ENCODE assay signal across 8 mouse cellular contexts in genomic region chr5:21055820-21056531, GRCm38 (mm10). TPM values are rescaled to one million over a fixed set of nuclear protein-coding genes. Genes with fewer than 3 reads are reported as not detected.
DNase-seq lines count a peak whose midpoint lies in the region; ATAC-seq lines count a peak whose summit lies in the region.

Ptpn12 (minus strand) TSS chr5:21055911.

- WGBS in forebrain, embryonic 11.5 days = under 1% methylated on average over 54 of the region's 73 CpGs
- WGBS in heart, embryonic 16.5 days = 1% methylated on average over 60 of the region's 73 CpGs
- WGBS in liver, embryonic 15.5 days (ENCODE audit: insufficient replicate concordance) = under 1% methylated on average over 65 of the region's 73 CpGs
- WGBS in neural tube, embryonic 12.5 days = under 1% methylated on average over 56 of the region's 73 CpGs

- H3K36me3 ChIP-seq in forebrain, embryonic 11.5 days (ENCODE audit: control insufficient read depth, insufficient read depth, low read length) = no peaks in the 10 kb centered on the region
- no peaks in the 10 kb centered on the region for H3K36me3 ChIP-seq in heart, embryonic 16.5 days (ENCODE audit: control insufficient read depth, insufficient read depth)
- no peaks in the 10 kb centered on the region for H3K36me3 ChIP-seq in liver, embryonic 15.5 days (replicated peaks)
- H3K36me3 ChIP-seq in neural tube, embryonic 12.5 days = no peaks in the 10 kb centered on the region

- H3K27ac ChIP-seq in forebrain, embryonic 11.5 days (ENCODE audit: low read depth, low read length) = peak within 1 kb of the TSS; percentile 94
- H3K27ac ChIP-seq in heart, embryonic 16.5 days (ENCODE audit: low read length) = peak within 1 kb of the TSS; percentile 96
- H3K27ac ChIP-seq in liver, embryonic 15.5 days (replicated peaks) = peak within 1 kb of the TSS; percentile 97
- H3K27ac ChIP-seq in neural tube, embryonic 12.5 days = peak within 1 kb of the TSS; percentile 99

- no peaks in the 10 kb centered on the region for H3K9me3 ChIP-seq in forebrain, embryonic 11.5 days (ENCODE audit: control insufficient read depth, low read length)
- H3K9me3 ChIP-seq in heart, embryonic 16.5 days (replicated peaks; ENCODE audit: control insufficient read depth, low read length) = no peaks in the 10 kb centered on the region
- no peaks in the 10 kb centered on the region for H3K9me3 ChIP-seq in liver, embryonic 15.5 days (replicated peaks)
- H3K9me3 ChIP-seq in neural tube, embryonic 12.5 days = no peaks in the 10 kb centered on the region

- H3K9ac ChIP-seq in forebrain, embryonic 11.5 days (ENCODE audit: low read length) = peak within 1 kb of the TSS; percentile 96
- H3K9ac ChIP-seq in heart, embryonic 16.5 days (ENCODE audit: low read length) = peak within 1 kb of the TSS; percentile 86
- peak within 1 kb of the TSS; percentile 98 for H3K9ac ChIP-seq in liver, embryonic 15.5 days
- peak within 1 kb of the TSS; percentile 97 for H3K9ac ChIP-seq in neural tube, embryonic 12.5 days

- ATAC-seq in forebrain, embryonic 11.5 days (replicated peaks; ENCODE audit: low FRiP score) = peak; percentile 95
- ATAC-seq in heart, embryonic 16.5 days (replicated peaks; ENCODE audit: extremely low read depth, insufficient read depth, low FRiP score) = peak; percentile 94
- peak; percentile 93 for ATAC-seq in liver, embryonic 15.5 days (ENCODE audit: insufficient read depth)
- peak; percentile 94 for ATAC-seq in neural tube, embryonic 12.5 days (ENCODE audit: low FRiP score, low read depth)

- H3K27me3 ChIP-seq in forebrain, embryonic 11.5 days (ENCODE audit: control insufficient read depth, insufficient read depth, low read length) = no peaks in the 10 kb centered on the region
- H3K27me3 ChIP-seq in heart, embryonic 16.5 days (ENCODE audit: control insufficient read depth, insufficient read depth, low read length) = no peaks in the 10 kb centered on the region
- H3K27me3 ChIP-seq in liver, embryonic 15.5 days = no peaks in the 10 kb centered on the region
- no peaks in the 10 kb centered on the region for H3K27me3 ChIP-seq in neural tube, embryonic 12.5 days (replicated peaks)

- H3K4me3 ChIP-seq in forebrain, embryonic 11.5 days (ENCODE audit: low read depth, low read length) = peak within 1 kb of the TSS; percentile 91
- H3K4me3 ChIP-seq in heart, embryonic 16.5 days (ENCODE audit: low read length) = peak within 1 kb of the TSS; percentile 76
- peak within 1 kb of the TSS; percentile 90 for H3K4me3 ChIP-seq in liver, embryonic 15.5 days (replicated peaks)
- peak within 1 kb of the TSS; percentile 99 for H3K4me3 ChIP-seq in neural tube, embryonic 12.5 days

- peaks cover 2% of the 10 kb centered on the region; the same call in 1 of the 2 replicates for H3K4me1 ChIP-seq in forebrain, embryonic 11.5 days (replicated peaks; ENCODE audit: control insufficient read depth, insufficient read depth, low read length)
- peaks cover 12% of the 10 kb centered on the region for H3K4me1 ChIP-seq in heart, embryonic 16.5 days (ENCODE audit: control insufficient read depth, insufficient read depth, low read length)
- H3K4me1 ChIP-seq in liver, embryonic 15.5 days (replicated peaks) = peaks cover 36% of the 10 kb centered on the region
- H3K4me1 ChIP-seq in neural tube, embryonic 12.5 days = peaks cover 11% of the 10 kb centered on the region

- DNase-seq in CD8-positive naive resting alpha-beta T cell, adult 2 months (ENCODE audit: low read depth in 2 of 2, low spot score in 2 of 2) = peak; percentile 86 to 91
- peak; percentile 90 for DNase-seq in c-Kit-positive CD71-negative TER-119-negative erythroid progenitor cells, embryonic 14.5 days (ENCODE audit: low read depth)
- peak; percentile 98 for DNase-seq in forebrain, embryonic 11.5 days (ENCODE audit: low spot score)
- peak; percentile 98 for DNase-seq in kidney, postnatal 36 days
- DNase-seq in telencephalon, adult 2 months (ENCODE audit: low read depth, low spot score) = peak; percentile 75

- peak within 1 kb of the TSS; percentile 52 for H3K4me2 ChIP-seq in forebrain, embryonic 11.5 days (ENCODE audit: low read depth, low read length, severe bottlenecking)
- peak within 1 kb of the TSS; percentile 66 for H3K4me2 ChIP-seq in heart, embryonic 16.5 days (ENCODE audit: low read depth, low read length)
- H3K4me2 ChIP-seq in liver, embryonic 15.5 days = peak within 1 kb of the TSS; percentile 84
- peak within 1 kb of the TSS; percentile 64 for H3K4me2 ChIP-seq in neural tube, embryonic 12.5 days (replicated peaks)

RNA-seq across cellular contexts. Expression of gene Ptpn12, which starts in this region (rescaled TPM):
- polyA plus RNA-seq in forebrain, embryonic 11.5 days (2014; fragmentation: Nextera tagmentation; extraction: Ambion mirVana) = 24.8 and 26.1 TPM in 2 replicates
- 16.3 and 19.1 TPM in 2 replicates for polyA plus RNA-seq in heart, embryonic 16.5 days (2015; fragmentation: Nextera tagmentation; extraction: Ambion mirVana)
- 10.7 and 10.9 TPM in 2 replicates for polyA plus RNA-seq in liver, embryonic 15.5 days (2015; fragmentation: Nextera tagmentation; extraction: Ambion mirVana)
- polyA plus RNA-seq in neural tube, embryonic 12.5 days (2016; fragmentation: Nextera tagmentation; extraction: Ambion mirVana) = 25.7 and 29.3 TPM in 2 replicates

Comparison
In these comparisons a context has a peak if more than half of its experiments do, and no peak if none do; other contexts are left out.
1. Peak in every context shown above with its lines: DNase-seq, ATAC-seq, H3K4me3 ChIP-seq and H3K27ac ChIP-seq.